Mouse (Mus musculus): ENCODE measurements at regions not wholly inside any gene's neighbourhood (a gene's known extent, or its start where the extent isn't known, plus 50 kb on each side); places are given as distances from the start of the nearest gene placed in this dataset.

DNA sequence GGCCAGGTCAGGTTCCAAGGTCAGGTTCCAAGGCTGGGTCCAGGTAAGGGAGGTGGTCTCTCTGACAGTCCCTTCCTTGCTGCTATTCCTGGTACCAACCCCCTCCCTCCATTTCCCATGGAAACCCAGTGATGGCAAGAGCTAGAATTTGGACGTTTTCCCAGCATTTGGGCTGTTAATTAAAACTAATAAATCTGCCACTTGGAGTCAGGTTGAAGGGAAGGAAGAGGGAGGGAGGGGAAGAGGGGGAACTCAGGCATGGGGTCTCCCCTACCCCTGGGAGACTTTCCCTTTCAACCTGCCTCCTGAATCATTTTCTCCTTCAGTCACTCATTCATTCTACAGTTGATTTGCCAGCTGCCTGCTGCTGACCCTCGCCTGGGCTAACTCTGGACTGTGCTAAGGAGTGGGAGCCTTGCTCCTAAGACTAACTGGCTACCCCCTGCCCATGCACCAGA, 179.5 kb downstream of the Tmem132e start:
- Histone ChIP-seq H3K36me3 (ENCODE audit: control insufficient read depth, insufficient read depth, low read length, poor library complexity, severe bottlenecking) (no peaks in the 10 kb centered on the region), H3K9ac (ENCODE audit: low read depth, poor library complexity, severe bottlenecking) (no peak overlapping the region), H3K27me3 (ENCODE audit: control insufficient read depth, insufficient read depth, low read length, poor library complexity, severe bottlenecking) (no peaks in the 10 kb centered on the region), H3K4me1 (ENCODE audit: control insufficient read depth, insufficient read depth, low read length) (no peaks in the 10 kb centered on the region), H3K4me3 (ENCODE audit: low read depth, low read length) (no peak overlapping the region), H3K9me3 (replicated peaks; ENCODE audit: control insufficient read depth, insufficient read depth, low read length, poor library complexity, severe bottlenecking) (no peaks in the 10 kb centered on the region), H3K27ac (ENCODE audit: insufficient read depth, low read length) (no peak overlapping the region)
- TF ChIP-seq EP300 (IDR thresholded peaks at IDR 0.05; ENCODE audit: insufficient read depth, low read depth, low read length) (no peak), CTCF (IDR thresholded peaks at IDR 0.05; ENCODE audit: low read depth, low read length) (no peak), POLR2A (IDR thresholded peaks at IDR 0.05; ENCODE audit: insufficient read depth, low read length) (no peak)

DNA sequence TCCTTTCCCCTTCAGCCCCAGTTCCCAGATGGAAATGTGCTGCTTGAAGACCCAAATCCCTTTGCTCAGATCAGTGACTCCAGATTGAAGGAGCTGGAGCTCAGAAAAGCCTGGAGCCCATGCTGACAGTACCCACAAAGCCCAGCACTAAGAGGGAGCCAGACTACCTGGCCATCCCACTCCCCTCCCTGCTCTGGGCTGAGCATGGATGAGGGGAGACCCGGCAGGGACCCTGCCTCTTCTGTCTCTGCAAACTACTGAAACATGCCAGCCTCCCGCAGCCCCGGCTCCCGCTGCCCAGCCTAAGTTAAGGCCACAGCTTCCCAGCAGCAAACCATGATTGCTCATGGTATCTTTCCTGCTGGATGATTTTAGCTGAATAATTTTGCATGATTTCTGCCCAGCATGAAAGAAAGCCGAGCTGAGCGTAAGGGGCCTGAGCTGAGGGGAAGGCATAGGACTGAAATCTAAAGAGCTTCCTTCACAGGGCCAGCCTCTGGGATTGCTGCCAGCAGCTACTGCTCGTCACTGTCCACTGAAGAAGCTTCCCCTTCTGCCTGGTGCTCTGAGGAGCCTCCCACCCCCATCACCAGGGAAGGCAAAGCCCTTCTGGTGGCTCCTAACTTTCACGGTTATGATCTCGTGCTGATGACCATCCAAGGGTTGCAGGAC, 178.4 kb downstream of the Tmem132e start:
- TF ChIP-seq CTCF (IDR thresholded peaks at IDR 0.05; ENCODE audit: low read depth, low read length) = no peak
- no peak for TF ChIP-seq EP300 (IDR thresholded peaks at IDR 0.05; ENCODE audit: insufficient read depth, low read depth, low read length)
- no peak for TF ChIP-seq POLR2A (IDR thresholded peaks at IDR 0.05; ENCODE audit: insufficient read depth, low read length)
- H3K27ac ChIP-seq (ENCODE audit: insufficient read depth, low read length) = no peak overlapping the region
- no peaks in the 10 kb centered on the region for H3K27me3 ChIP-seq (ENCODE audit: control insufficient read depth, insufficient read depth, low read length, poor library complexity, severe bottlenecking)
- H3K9me3 ChIP-seq (replicated peaks; ENCODE audit: control insufficient read depth, insufficient read depth, low read length, poor library complexity, severe bottlenecking) = no peaks in the 10 kb centered on the region
- H3K36me3 ChIP-seq (ENCODE audit: control insufficient read depth, insufficient read depth, low read length, poor library complexity, severe bottlenecking) = no peaks in the 10 kb centered on the region
- H3K9ac ChIP-seq (ENCODE audit: low read depth, poor library complexity, severe bottlenecking) = no peak overlapping the region
- H3K4me3 ChIP-seq (ENCODE audit: low read depth, low read length) = no peak overlapping the region
- no peaks in the 10 kb centered on the region for H3K4me1 ChIP-seq (ENCODE audit: control insufficient read depth, insufficient read depth, low read length)

DNA sequence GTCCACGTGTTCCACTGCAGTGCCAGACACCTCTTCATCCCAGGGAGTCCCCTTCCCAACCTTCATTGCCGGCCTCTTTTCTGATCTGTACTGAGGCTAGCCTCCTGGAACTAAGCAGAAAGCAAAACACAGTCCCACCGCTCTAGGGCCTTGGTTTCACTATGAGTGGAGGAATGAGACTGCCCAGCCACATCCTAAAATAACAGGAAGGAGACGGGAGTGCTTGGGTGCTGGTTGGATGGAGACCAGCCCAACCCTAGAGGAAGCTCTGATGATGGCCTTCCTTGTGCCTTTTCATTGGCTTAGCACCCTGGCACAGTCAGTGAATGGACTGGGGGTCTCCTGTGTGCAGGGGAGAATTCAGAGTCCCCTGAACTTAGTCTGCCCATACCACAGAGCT, 177.4 kb downstream of the Tmem132e start:
- no peak for TF ChIP-seq POLR2A (IDR thresholded peaks at IDR 0.05; ENCODE audit: insufficient read depth, low read length)
- TF ChIP-seq CTCF (IDR thresholded peaks at IDR 0.05; ENCODE audit: low read depth, low read length) = no peak
- no peak for TF ChIP-seq EP300 (IDR thresholded peaks at IDR 0.05; ENCODE audit: insufficient read depth, low read depth, low read length)
- H3K9me3 ChIP-seq (replicated peaks; ENCODE audit: control insufficient read depth, insufficient read depth, low read length, poor library complexity, severe bottlenecking) = no peaks in the 10 kb centered on the region
- H3K4me3 ChIP-seq (ENCODE audit: low read depth, low read length) = no peak overlapping the region
- no peak overlapping the region for H3K27ac ChIP-seq (ENCODE audit: insufficient read depth, low read length)
- H3K4me1 ChIP-seq (ENCODE audit: control insufficient read depth, insufficient read depth, low read length) = no peaks in the 10 kb centered on the region
- no peak overlapping the region for H3K9ac ChIP-seq (ENCODE audit: low read depth, poor library complexity, severe bottlenecking)
- H3K36me3 ChIP-seq (ENCODE audit: control insufficient read depth, insufficient read depth, low read length, poor library complexity, severe bottlenecking) = no peaks in the 10 kb centered on the region
- no peaks in the 10 kb centered on the region for H3K27me3 ChIP-seq (ENCODE audit: control insufficient read depth, insufficient read depth, low read length, poor library complexity, severe bottlenecking)

DNA sequence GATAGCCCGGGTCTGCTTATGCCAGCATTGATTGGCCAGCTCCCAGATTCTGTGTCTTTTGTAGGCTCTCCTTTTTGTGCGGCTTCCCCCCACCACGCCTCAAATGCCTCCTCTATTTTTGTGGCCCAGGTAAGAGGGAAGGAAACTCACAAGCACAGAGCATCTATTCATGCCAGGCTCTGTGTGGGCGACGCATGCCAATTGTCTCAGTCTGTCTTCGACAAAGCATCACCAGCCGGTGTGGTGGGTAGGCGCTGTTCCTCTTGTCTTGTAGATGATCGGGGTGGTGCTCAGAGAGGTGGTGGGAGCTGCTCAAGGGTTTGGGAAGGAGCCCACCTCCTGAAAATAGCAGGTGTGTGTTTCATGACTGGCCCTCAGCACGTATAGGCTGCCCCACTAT, 175.5 kb downstream of the Tmem132e start:
- no peak overlapping the region for H3K27ac ChIP-seq (ENCODE audit: insufficient read depth, low read length)
- H3K9me3 ChIP-seq (replicated peaks; ENCODE audit: control insufficient read depth, insufficient read depth, low read length, poor library complexity, severe bottlenecking) = no peaks in the 10 kb centered on the region
- no peak overlapping the region for H3K4me3 ChIP-seq (ENCODE audit: low read depth, low read length)
- H3K4me1 ChIP-seq (ENCODE audit: control insufficient read depth, insufficient read depth, low read length) = no peaks in the 10 kb centered on the region
- no peak overlapping the region for H3K9ac ChIP-seq (ENCODE audit: low read depth, poor library complexity, severe bottlenecking)
- H3K36me3 ChIP-seq (ENCODE audit: control insufficient read depth, insufficient read depth, low read length, poor library complexity, severe bottlenecking) = no peaks in the 10 kb centered on the region
- H3K27me3 ChIP-seq (ENCODE audit: control insufficient read depth, insufficient read depth, low read length, poor library complexity, severe bottlenecking) = no peaks in the 10 kb centered on the region
- no peak for TF ChIP-seq EP300 (IDR thresholded peaks at IDR 0.05; ENCODE audit: insufficient read depth, low read depth, low read length)
- no peak for TF ChIP-seq POLR2A (IDR thresholded peaks at IDR 0.05; ENCODE audit: insufficient read depth, low read length)
- no peak for TF ChIP-seq CTCF (IDR thresholded peaks at IDR 0.05; ENCODE audit: low read depth, low read length)

DNA sequence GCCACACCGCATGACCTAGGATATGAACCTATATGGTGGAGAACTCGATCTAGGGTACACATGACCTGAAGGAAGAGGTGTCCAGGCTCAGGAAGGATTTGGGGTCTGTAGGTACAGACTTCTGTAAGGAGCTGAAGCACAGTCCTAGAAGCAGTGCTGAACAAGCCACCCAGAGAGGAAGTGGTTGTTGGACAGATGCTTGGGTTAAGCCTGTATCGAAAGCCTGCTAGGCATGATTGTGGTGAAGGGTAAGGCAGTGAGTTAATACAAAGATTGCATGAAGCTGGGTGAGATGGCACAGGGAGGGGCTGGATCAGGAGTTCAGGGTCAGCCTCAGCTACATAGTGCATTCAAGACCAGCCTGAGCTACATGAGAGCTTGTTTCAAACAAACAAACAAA, 153.3 kb downstream of the Tmem132e start:
- TF ChIP-seq CTCF (IDR thresholded peaks at IDR 0.05; ENCODE audit: low read depth, low read length) = no peak
- H3K27me3 ChIP-seq (ENCODE audit: control insufficient read depth, insufficient read depth, low read length, poor library complexity, severe bottlenecking) = no peaks in the 10 kb centered on the region

DNA sequence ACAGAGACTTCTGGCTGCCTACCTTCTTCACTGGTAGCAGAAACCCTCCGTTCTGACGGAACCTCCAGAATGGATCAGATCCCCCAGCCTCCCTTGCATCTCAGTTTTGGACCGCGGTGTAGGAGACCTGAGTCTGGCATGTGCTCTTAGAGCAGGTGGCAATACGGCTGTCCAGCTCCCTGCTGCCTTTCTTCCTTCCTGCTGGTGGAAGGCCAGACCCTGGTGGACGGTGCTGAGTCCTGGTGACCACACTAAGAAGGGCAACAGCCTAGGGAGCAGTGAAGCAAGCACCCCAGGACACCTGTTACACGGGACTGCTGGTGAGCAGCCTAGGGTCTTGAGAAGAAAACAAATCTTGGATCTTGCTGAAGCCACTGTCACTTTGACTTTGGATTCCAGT, 152.7 kb downstream of the Tmem132e start:
- Histone ChIP-seq H3K9ac (ENCODE audit: low read depth, poor library complexity, severe bottlenecking) (no peak overlapping the region), H3K4me3 (ENCODE audit: low read depth, low read length) (no peak overlapping the region), H3K27me3 (ENCODE audit: control insufficient read depth, insufficient read depth, low read length, poor library complexity, severe bottlenecking) (no peaks in the 10 kb centered on the region), H3K27ac (ENCODE audit: insufficient read depth, low read length) (no peak overlapping the region), H3K4me1 (ENCODE audit: control insufficient read depth, insufficient read depth, low read length) (no peaks in the 10 kb centered on the region), H3K36me3 (ENCODE audit: control insufficient read depth, insufficient read depth, low read length, poor library complexity, severe bottlenecking) (no peaks in the 10 kb centered on the region), H3K9me3 (replicated peaks; ENCODE audit: control insufficient read depth, insufficient read depth, low read length, poor library complexity, severe bottlenecking) (no peaks in the 10 kb centered on the region)
- no peak for TF ChIP-seq CTCF (IDR thresholded peaks at IDR 0.05; ENCODE audit: low read depth, low read length)
- no peak for TF ChIP-seq POLR2A (IDR thresholded peaks at IDR 0.05; ENCODE audit: insufficient read depth, low read length)
- no peak for TF ChIP-seq EP300 (IDR thresholded peaks at IDR 0.05; ENCODE audit: insufficient read depth, low read depth, low read length)

More for the DNA sequence above, 153.3 kb downstream of the Tmem132e start:
- H3K4me3 ChIP-seq (ENCODE audit: low read depth, low read length) = no peak overlapping the region
- no peak overlapping the region for H3K27ac ChIP-seq (ENCODE audit: insufficient read depth, low read length)
- no peaks in the 10 kb centered on the region for H3K36me3 ChIP-seq (ENCODE audit: control insufficient read depth, insufficient read depth, low read length, poor library complexity, severe bottlenecking)
- H3K9ac ChIP-seq (ENCODE audit: low read depth, poor library complexity, severe bottlenecking) = no peak overlapping the region
- no peaks in the 10 kb centered on the region for H3K9me3 ChIP-seq (replicated peaks; ENCODE audit: control insufficient read depth, insufficient read depth, low read length, poor library complexity, severe bottlenecking)
- no peaks in the 10 kb centered on the region for H3K4me1 ChIP-seq (ENCODE audit: control insufficient read depth, insufficient read depth, low read length)
